Mouse (Mus musculus) myocyte (in vitro differentiated cells): ENCODE measurements around the gene Trp53i13. TPM values are rescaled to one million over a fixed set of nuclear protein-coding genes. Genes with fewer than 3 reads are reported as not detected.
A peak's percentile ranks its signal among the peaks of the same experiment; 100 is the strongest.

Experiments
- H3K27me3 ChIP-seq: one replicate; pipeline ENCODE4 v1.6.1; 2011; ENCODE audit not compliant: control insufficient read depth, insufficient read depth, insufficient read length
- H3K36me3 ChIP-seq: one replicate; pipeline ENCODE4 v1.6.1; 2011; ENCODE audit not compliant: control insufficient read depth, insufficient read depth
- H3K4me2 ChIP-seq: one replicate; pipeline ENCODE4 v1.6.1; 2011; ENCODE audit warnings: low read depth, control low read depth
- H3K4me3 ChIP-seq: one replicate; pipeline ENCODE4 v1.5.1; 2011; ENCODE audit warnings: mild to moderate bottlenecking, control low read depth, moderate library complexity
- H3K79me2 ChIP-seq: one replicate; pipeline ENCODE4 v1.6.1; 2011; ENCODE audit not compliant: control insufficient read depth, insufficient read depth
- H3ac ChIP-seq: one replicate; pipeline ENCODE4 v1.6.1; 2011; ENCODE audit not compliant: control insufficient read depth, insufficient read length
- CEBPB ChIP-seq: IDR thresholded peaks from 2 replicates; pipeline ENCODE4 v1.6.1; 2011; ENCODE audit warnings: mild to moderate bottlenecking, moderate library complexity; ENCODE audit not compliant: poor library complexity, insufficient read depth, severe bottlenecking
- E2F4 ChIP-seq: IDR thresholded peaks from one replicate; pipeline ENCODE4 v1.6.1; 2011; ENCODE audit warnings: mild to moderate bottlenecking, control low read depth, moderate library complexity; ENCODE audit not compliant: insufficient read depth
- MAX ChIP-seq: IDR thresholded peaks from one replicate; pipeline ENCODE4 v1.6.1; 2011; ENCODE audit warnings: low read depth, mild to moderate bottlenecking, control low read depth
- MYOD1 ChIP-seq, 3 experiments: IDR thresholded peaks; one replicate each; pipeline ENCODE4 v1.6.1; 2011; ENCODE audit warnings: control low read depth in 2 of 3, low read depth in 2 of 3, mild to moderate bottlenecking in 2 of 3, moderate library complexity in 1 of 3; ENCODE audit not compliant: insufficient read length in 2 of 3, control insufficient read depth in 1 of 3
- MYOG ChIP-seq, 3 experiments: IDR thresholded peaks; one replicate each; pipeline ENCODE4 v1.6.1; 2011; ENCODE audit warnings: control low read depth in 2 of 3, low read depth in 2 of 3, mild to moderate bottlenecking in 2 of 3; ENCODE audit not compliant: insufficient read length in 2 of 3, control insufficient read depth in 1 of 3, insufficient read depth in 1 of 3
- POLR2A ChIP-seq: IDR thresholded peaks from one replicate; pipeline ENCODE4 v1.6.1; 2011; ENCODE audit warnings: low read depth, mild to moderate bottlenecking, control low read depth, moderate library complexity; ENCODE audit not compliant: insufficient read length
- POLR2AphosphoS2 ChIP-seq: IDR thresholded peaks from one replicate; pipeline ENCODE4 v1.6.1; 2011; ENCODE audit warnings: low read depth, control low read depth; ENCODE audit not compliant: insufficient read length
- REST ChIP-seq: IDR thresholded peaks from one replicate; pipeline ENCODE4 v1.6.1; 2011; ENCODE audit warnings: mild to moderate bottlenecking, control low read depth, moderate library complexity; ENCODE audit not compliant: insufficient read depth, insufficient read length
- SRF ChIP-seq: IDR thresholded peaks from one replicate; pipeline ENCODE4 v1.6.1; 2011; ENCODE audit warnings: low read depth; ENCODE audit not compliant: control insufficient read depth, insufficient read length
- TCF12 ChIP-seq: IDR thresholded peaks from one replicate; pipeline ENCODE4 v1.6.1; 2011; ENCODE audit warnings: mild to moderate bottlenecking, control low read depth; ENCODE audit not compliant: poor library complexity, insufficient read depth, severe bottlenecking
- TCF3 ChIP-seq: IDR thresholded peaks from one replicate; pipeline ENCODE4 v1.6.1; 2011; ENCODE audit warnings: low read depth, control low read depth; ENCODE audit not compliant: insufficient read length
- USF1 ChIP-seq: IDR thresholded peaks from one replicate; pipeline ENCODE4 v1.6.1; 2011; ENCODE audit warnings: low read depth, mild to moderate bottlenecking, control low read depth, moderate library complexity
- polyA plus RNA-seq: library from polyadenylated mRNA; unstranded; fragments of >200 nt; fragmentation: generic; extraction: Trizol; gene quantifications from one replicate; pipeline ENCODE4 v1.2.1, GENCODE M21; 2012; ENCODE audit warnings: missing spikeins

The Trp53i13 gene
- polyA plus RNA-seq, 1 experiment, result 23.7 TPM

DNA sequence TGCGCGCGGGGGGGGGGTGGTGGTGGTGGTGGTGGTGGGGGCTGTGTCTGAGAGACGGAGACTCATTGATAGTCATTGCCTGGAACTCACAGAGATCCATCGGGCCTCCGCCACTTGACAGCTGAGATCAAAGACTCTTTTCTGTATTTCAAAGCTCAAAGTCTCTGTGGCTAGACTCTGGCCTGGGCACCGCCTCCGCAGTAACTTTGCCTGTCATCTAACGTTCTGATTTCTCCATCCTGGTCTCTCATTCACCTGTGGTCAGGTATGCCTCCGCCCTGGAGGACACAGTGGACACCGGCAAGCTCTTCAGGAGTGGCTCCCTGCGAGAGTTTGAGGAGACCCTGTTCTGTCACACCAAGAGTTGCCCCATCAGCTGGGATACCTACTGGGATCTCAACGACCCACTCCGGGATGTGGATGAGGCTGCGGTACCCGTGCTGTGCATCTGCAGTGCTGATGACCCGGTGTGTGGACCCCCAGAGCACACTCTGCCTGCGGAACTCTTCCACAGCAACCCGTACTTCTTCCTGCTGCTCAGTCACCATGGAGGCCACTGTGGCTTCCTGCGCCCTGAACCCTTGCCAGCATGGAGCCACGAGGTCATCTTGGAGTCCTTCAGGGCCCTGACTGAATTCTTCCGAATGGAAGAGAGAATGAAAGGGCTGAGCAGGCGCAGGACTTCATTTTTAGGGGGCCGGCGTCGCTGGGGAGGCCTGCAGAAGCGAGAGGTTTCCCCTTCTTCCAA lies 2.4 kb upstream of the Trp53i13 start:
- Histone ChIP-seq H3ac (no peak overlapping the region), H3K27me3 (no peaks in the 10 kb centered on the region), H3K79me2 (no peaks in the 10 kb centered on the region), H3K4me2 (no peak overlapping the region), H3K4me3 (no peak overlapping the region), H3K36me3 (no peaks in the 10 kb centered on the region)
- no peak for TF ChIP-seq TCF12
- no peak for TF ChIP-seq MYOG (IDR thresholded peaks at IDR 0.05; ENCODE audit: control insufficient read depth in 1 of 3, insufficient read depth in 1 of 3, insufficient read length in 2 of 3, low read depth in 2 of 3)
- TF ChIP-seq POLR2A, result no peak
- TF ChIP-seq MAX, result no peak
- no peak for TF ChIP-seq CEBPB
- TF ChIP-seq POLR2AphosphoS2, result no peak
- no peak for TF ChIP-seq MYOD1 (IDR thresholded peaks at IDR 0.05; ENCODE audit: control insufficient read depth in 1 of 3, insufficient read length in 2 of 3, low read depth in 2 of 3)
- TF ChIP-seq USF1, result no peak
- no peak for TF ChIP-seq E2F4
- TF ChIP-seq SRF, result no peak
- TF ChIP-seq REST, result no peak

DNA sequence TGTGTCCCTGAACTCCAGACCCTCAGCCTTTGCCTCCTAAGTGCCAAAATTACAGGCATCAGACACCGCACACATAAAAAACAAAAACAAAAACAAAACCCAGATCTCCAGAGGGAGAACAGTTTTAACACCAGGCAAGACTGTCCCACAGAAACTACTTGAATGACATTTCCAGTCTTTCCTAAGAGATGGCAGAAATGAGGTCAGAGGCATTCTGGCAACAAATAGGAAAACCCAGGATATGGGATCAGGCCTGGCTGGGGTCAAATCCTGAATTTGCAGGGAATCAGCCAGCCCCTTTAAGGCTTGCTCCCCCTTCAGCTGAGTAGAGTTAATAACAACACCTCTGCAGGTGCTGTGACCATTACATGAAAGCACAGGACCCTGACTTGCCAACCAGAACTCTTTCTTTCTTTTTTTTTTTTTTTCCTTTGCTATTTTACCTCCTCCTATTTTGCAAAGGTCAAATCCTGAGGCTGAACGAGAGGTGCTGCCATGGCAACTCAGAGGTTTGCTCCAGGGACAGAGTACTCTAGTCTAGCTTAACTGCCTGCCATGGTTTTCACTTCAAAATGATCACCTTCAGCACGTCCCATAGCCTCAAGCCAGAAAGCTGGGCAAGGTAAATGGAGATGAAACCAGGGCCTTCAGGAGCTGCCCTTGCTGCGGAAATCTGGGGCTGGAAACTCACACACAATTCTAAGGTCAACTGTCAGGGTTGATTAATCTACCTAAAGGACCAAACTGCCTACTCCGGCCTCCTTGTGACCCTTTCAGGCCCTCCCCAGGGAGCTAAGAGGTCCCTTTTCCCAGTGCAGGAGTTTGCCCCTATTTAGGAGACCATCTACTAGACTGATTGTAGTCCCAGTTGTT lies 1.0 kb upstream of the Trp53i13 start:
- no peak overlapping the region for H3ac ChIP-seq
- no peaks in the 10 kb centered on the region for H3K79me2 ChIP-seq
- H3K4me3 ChIP-seq, result no peak overlapping the region
- H3K4me2 ChIP-seq, result no peak overlapping the region
- H3K36me3 ChIP-seq, result no peaks in the 10 kb centered on the region
- TF ChIP-seq TCF3, result no peak
- TF ChIP-seq TCF12, result no peak
- no peak for TF ChIP-seq MAX
- TF ChIP-seq MYOG (IDR thresholded peaks at IDR 0.05; ENCODE audit: control insufficient read depth in 1 of 3, insufficient read depth in 1 of 3, insufficient read length in 2 of 3, low read depth in 2 of 3), result no peak
- TF ChIP-seq USF1, result no peak
- no peak for TF ChIP-seq MYOD1 (IDR thresholded peaks at IDR 0.05; ENCODE audit: control insufficient read depth in 1 of 3, insufficient read length in 2 of 3, low read depth in 2 of 3)
- TF ChIP-seq REST, result no peak
- no peak for TF ChIP-seq SRF
- TF ChIP-seq CEBPB, result no peak
- no peak for TF ChIP-seq POLR2A
- H3K27me3 ChIP-seq, result no peaks in the 10 kb centered on the region

DNA sequence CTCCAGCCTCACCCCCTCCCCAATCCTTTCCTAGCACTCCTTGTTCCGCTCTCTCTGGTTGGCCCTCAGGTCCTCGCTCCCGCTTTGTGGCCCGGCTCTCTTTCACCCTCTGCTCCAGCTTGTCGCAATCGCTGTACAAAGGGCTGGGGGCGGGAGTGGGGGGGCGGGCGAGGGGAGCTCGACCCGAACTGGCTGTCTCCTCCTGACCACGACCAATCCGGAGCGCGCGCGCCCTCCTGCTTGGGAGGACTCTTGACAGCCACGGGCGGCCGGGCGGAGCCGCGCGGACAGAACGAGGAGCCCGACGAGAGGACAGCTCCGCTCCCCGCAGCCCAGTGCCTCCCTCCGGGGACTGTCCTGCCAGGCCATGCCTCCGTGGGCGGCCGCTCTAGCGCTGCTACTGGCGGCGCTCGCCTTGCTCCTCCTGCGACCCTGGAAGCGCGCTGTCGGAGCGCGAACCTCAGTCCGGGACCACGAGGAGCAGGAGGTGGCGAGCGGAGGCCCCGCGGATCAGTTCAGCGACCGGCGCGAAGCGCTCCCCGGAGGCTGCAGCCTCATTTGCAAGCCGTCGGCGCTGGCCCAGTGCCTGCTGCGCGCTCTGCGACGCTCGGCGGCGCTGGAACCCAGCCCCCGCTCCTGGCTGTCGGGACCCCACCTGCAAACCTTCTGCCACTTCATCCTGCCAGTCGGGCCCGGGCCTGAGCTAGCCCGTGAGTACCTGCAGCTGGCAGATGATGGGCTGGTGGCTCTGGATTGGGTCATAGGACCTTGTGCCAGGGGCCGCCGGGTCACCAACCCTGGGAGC lies 746 bp downstream of the Trp53i13 start, which contains the start of gene Abhd15:
Gene Abhd15 (plus strand): TSS at position 290 of the 805 bp plus-strand sequence.
- H3K4me3 ChIP-seq, result peak within 1 kb of the TSS; percentile 70
- no peaks in the 10 kb centered on the region for H3K36me3 ChIP-seq
- peak; percentile 65 for TF ChIP-seq POLR2A
- TF ChIP-seq MAX, result no peak
- no peak for TF ChIP-seq TCF3
- TF ChIP-seq POLR2AphosphoS2, result peak; percentile 54
- TF ChIP-seq TCF12, result no peak
- no peak for TF ChIP-seq REST
- TF ChIP-seq MYOG (IDR thresholded peaks at IDR 0.05; ENCODE audit: control insufficient read depth in 1 of 3, insufficient read depth in 1 of 3, insufficient read length in 2 of 3, low read depth in 2 of 3), result peak in 1 of 3 experiments; percentile 21
- no peak for TF ChIP-seq USF1
- no peaks in the 10 kb centered on the region for H3K27me3 ChIP-seq
- peak within 1 kb of the TSS; percentile 34 for H3ac ChIP-seq
- H3K79me2 ChIP-seq, result no peaks in the 10 kb centered on the region
- H3K4me2 ChIP-seq, result peak within 1 kb of the TSS; percentile 93

DNA sequence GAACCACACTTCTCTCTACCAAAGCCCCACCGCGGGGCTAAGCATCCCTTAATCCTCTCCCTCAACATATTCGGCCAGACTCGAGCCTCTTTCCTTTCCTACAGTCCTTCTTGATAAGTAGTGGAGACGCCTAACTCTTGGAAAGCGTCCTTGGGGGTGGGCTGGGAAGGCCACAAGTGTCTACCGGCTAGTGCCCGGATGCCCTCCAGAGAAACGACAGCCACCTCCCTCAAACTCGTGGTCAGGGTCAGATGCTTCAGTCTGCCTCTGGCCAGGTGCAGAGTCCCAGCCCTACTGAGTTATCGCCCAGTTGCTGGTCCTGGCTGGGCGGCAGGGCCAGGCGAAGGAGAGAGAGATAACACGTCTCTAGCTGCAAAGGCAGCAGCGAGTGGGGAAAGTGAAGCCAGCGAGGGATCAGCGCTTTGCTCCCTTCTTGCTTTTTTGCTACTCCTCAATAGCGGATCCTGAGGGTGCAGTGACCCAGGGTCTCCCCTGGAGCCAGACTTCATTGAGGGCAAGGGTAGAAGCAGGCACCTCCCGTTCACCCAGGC lies 1.4 kb downstream of the Trp53i13 start:
- no peaks in the 10 kb centered on the region for H3K79me2 ChIP-seq
- no peaks in the 10 kb centered on the region for H3K36me3 ChIP-seq
- peak in 1 of 3 experiments; percentile 33 for TF ChIP-seq MYOG (IDR thresholded peaks at IDR 0.05; ENCODE audit: control insufficient read depth in 1 of 3, insufficient read depth in 1 of 3, insufficient read length in 2 of 3, low read depth in 2 of 3)
- TF ChIP-seq POLR2A, result no peak
- no peak for TF ChIP-seq SRF
- TF ChIP-seq TCF3, result no peak
- peak in 1 of 3 experiments; percentile 28 for TF ChIP-seq MYOD1 (IDR thresholded peaks at IDR 0.05; ENCODE audit: control insufficient read depth in 1 of 3, insufficient read length in 2 of 3, low read depth in 2 of 3)
- no peak for TF ChIP-seq POLR2AphosphoS2
- TF ChIP-seq USF1, result no peak
- TF ChIP-seq MAX, result no peak
- no peak for TF ChIP-seq CEBPB
- TF ChIP-seq E2F4, result no peak
- TF ChIP-seq REST, result no peak
- TF ChIP-seq TCF12, result no peak
- H3K4me3 ChIP-seq, result peak overlapping the region; percentile 70
- peak overlapping the region; percentile 34 for H3ac ChIP-seq
- H3K4me2 ChIP-seq, result peak overlapping the region; percentile 93
- no peaks in the 10 kb centered on the region for H3K27me3 ChIP-seq
